ENCODE assay signal across 11 mouse cellular contexts in the genomic region with DNA sequence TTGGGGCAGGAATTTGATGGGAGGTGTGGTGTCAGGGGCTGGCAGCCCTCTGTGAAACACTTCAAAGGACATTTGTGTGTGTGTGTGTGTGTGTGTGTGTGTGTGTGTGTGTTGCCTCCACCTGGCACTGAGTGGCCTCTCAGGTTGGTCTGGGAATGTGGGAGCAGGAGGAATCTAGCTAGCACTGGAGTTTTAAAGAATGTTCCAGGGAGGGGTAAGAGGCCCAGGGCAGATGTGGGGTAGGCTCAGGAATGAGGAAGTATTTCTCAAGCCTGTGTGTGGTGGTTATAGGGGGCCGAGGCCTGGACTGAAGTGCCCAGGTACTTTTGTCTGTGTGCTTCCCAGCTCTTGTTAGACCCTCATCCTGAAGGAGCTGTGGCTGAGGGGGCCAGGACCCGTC. TPM values are rescaled to one million over a fixed set of nuclear protein-coding genes. Genes with fewer than 3 reads are reported as not detected.
DNase-seq lines count a peak whose midpoint lies in the region; ATAC-seq and TF ChIP-seq lines count a peak whose summit lies in the region.
"Had no signal": no experiment of that assay in that cellular context is flagged by ENCODE, and none has a peak within 500 bp of the region (broad histone marks: within the 10 kb centered on the region; RNA-seq: fewer than 3 reads in every experiment).

Gene Krt7 (plus strand): TSS at position 269 of the 400 bp plus-strand sequence.

- no peak within 1 kb of the TSS for H3K4me2 ChIP-seq in heart, embryonic 14.5 days (ENCODE audit: low read length)
- H3K4me2 ChIP-seq in embryonic facial prominence, embryonic 11.5 days (ENCODE audit: low read depth, low read length) = no peak within 1 kb of the TSS
- H3K4me2 ChIP-seq in kidney, postnatal 0 days (ENCODE audit: low read length) = peak within 1 kb of the TSS; percentile 40
- H3K4me2 ChIP-seq: midbrain, embryonic 12.5 days had no signal

- no peak for TF ChIP-seq CTCF in kidney, postnatal 0 days (IDR thresholded peaks at IDR 0.05; ENCODE audit: low read depth)

- DNase-seq in heart, postnatal 10 days = no peak
- peak; percentile 22 for DNase-seq in embryonic facial prominence, embryonic 11.5 days (ENCODE audit: low spot score)
- peak; percentile 57 for DNase-seq in kidney, postnatal 0 days (ENCODE audit: low spot score)
- peak; percentile 85 for DNase-seq in lung, postnatal 25 days (ENCODE audit: low spot score)
- DNase-seq in cerebellum, adult 11 months = no peak
- DNase-seq in spleen, postnatal 14 days (ENCODE audit: low spot score in 2 of 2) = no peak
- no peak for DNase-seq in thymus, postnatal 36 days
- DNase-seq: adrenal gland, postnatal 14 days; embryo, embryonic 11 days had no signal

- peaks cover 6% of the 10 kb centered on the region in 2 experiments; a peak in 3 of 4 replicates for H3K4me1 ChIP-seq in heart, embryonic 14.5 days (ENCODE audit: control insufficient read depth in 2 of 2, insufficient read depth in 2 of 2, low read length in 2 of 2)
- 0 out of 2 replicates have a peak, but pooled peaks cover 2% of the 10 kb centered on the region for H3K4me1 ChIP-seq in embryonic facial prominence, embryonic 11.5 days (ENCODE audit: control insufficient read depth, insufficient read depth, low read length)
- no peaks in the 10 kb centered on the region for H3K4me1 ChIP-seq in kidney, postnatal 0 days (replicated peaks; ENCODE audit: insufficient read depth, low read length)

- H3K27ac ChIP-seq in heart, embryonic 14.5 days (replicated peaks in 1 of 2; ENCODE audit: control insufficient read depth in 1 of 2, insufficient read depth in 1 of 2, low read depth in 2 of 2, low read length in 2 of 2) = no peak within 1 kb of the TSS
- no peak within 1 kb of the TSS for H3K27ac ChIP-seq in embryonic facial prominence, embryonic 11.5 days (replicated peaks; ENCODE audit: low read depth, low read length)
- H3K27ac ChIP-seq in kidney, postnatal 0 days = peak within 1 kb of the TSS; percentile 81
- H3K27ac ChIP-seq: midbrain, embryonic 12.5 days had no signal

- ATAC-seq in heart, embryonic 14.5 days (ENCODE audit: insufficient number of reproducible peaks, insufficient read depth, low FRiP score, low read depth) = no peak
- ATAC-seq in embryonic facial prominence, embryonic 11.5 days (replicated peaks; ENCODE audit: insufficient number of reproducible peaks, low FRiP score, low TSS enrichment, low read depth) = no peak
- peak; percentile 70 for ATAC-seq in kidney, postnatal 0 days (replicated peaks; ENCODE audit: low FRiP score, low read depth)

- no peak within 1 kb of the TSS; a peak in 1 of 4 replicates for H3K4me3 ChIP-seq in heart, embryonic 14.5 days (ENCODE audit: control insufficient read depth in 1 of 2, insufficient read depth in 1 of 2, low read depth in 1 of 2, low read length in 2 of 2)
- H3K4me3 ChIP-seq in embryonic facial prominence, embryonic 11.5 days (ENCODE audit: low read depth, low read length) = no peak within 1 kb of the TSS
- H3K4me3 ChIP-seq in kidney, postnatal 0 days (replicated peaks; ENCODE audit: low read depth, low read length) = peak within 1 kb of the TSS; percentile 21; the same call in 1 of the 2 replicates
- H3K4me3 ChIP-seq: midbrain, embryonic 12.5 days had no signal

- intact Hi-C loops in heart, postnatal 10 days (cut with DNase I) = no loop called here

- 27% methylated on average over 2 of the region's 2 CpGs for WGBS in heart, embryonic 14.5 days
- 43% methylated on average over 2 of the region's 2 CpGs for WGBS in embryonic facial prominence, embryonic 11.5 days
- 39% methylated on average over 2 of the region's 2 CpGs for WGBS in kidney, postnatal 0 days

- H3K9ac ChIP-seq in heart, embryonic 14.5 days (ENCODE audit: low read length) = no peak within 1 kb of the TSS; the same call in 1 of the 2 replicates
- H3K9ac ChIP-seq in embryonic facial prominence, embryonic 11.5 days (replicated peaks; ENCODE audit: low read length) = no peak within 1 kb of the TSS
- peak within 1 kb of the TSS; percentile 52; the same call in 1 of the 2 replicates for H3K9ac ChIP-seq in kidney, postnatal 0 days (ENCODE audit: low read depth, low read length)
- H3K9ac ChIP-seq: midbrain, embryonic 12.5 days had no signal

- no peaks in the 10 kb centered on the region for H3K36me3 ChIP-seq in heart, embryonic 14.5 days (ENCODE audit: control insufficient read depth, insufficient read depth, low read length)
- no peaks in the 10 kb centered on the region for H3K36me3 ChIP-seq in embryonic facial prominence, embryonic 11.5 days (replicated peaks; ENCODE audit: control insufficient read depth, insufficient read depth, low read depth, low read length)
- H3K36me3 ChIP-seq in kidney, postnatal 0 days (ENCODE audit: insufficient read depth, low read length) = no peaks in the 10 kb centered on the region
- H3K36me3 ChIP-seq: midbrain, embryonic 12.5 days had no signal

- no peaks in the 10 kb centered on the region for H3K9me3 ChIP-seq in heart, embryonic 14.5 days (ENCODE audit: control insufficient read depth, low read length)
- no peaks in the 10 kb centered on the region for H3K9me3 ChIP-seq in embryonic facial prominence, embryonic 11.5 days (replicated peaks; ENCODE audit: control insufficient read depth, low read length)
- no peaks in the 10 kb centered on the region for H3K9me3 ChIP-seq in kidney, postnatal 0 days (replicated peaks; ENCODE audit: low read length)
- H3K9me3 ChIP-seq: midbrain, embryonic 12.5 days had no signal

- H3K27me3 ChIP-seq in heart, embryonic 14.5 days (ENCODE audit: control insufficient read depth, insufficient read depth, low read length) = peaks cover 36% of the 10 kb centered on the region
- peaks cover 12% of the 10 kb centered on the region; the same call in 1 of the 2 replicates for H3K27me3 ChIP-seq in embryonic facial prominence, embryonic 11.5 days (ENCODE audit: control insufficient read depth, insufficient read depth, low read length)
- H3K27me3 ChIP-seq in kidney, postnatal 0 days (ENCODE audit: insufficient read depth, low read length) = no peaks in the 10 kb centered on the region

RNA-seq across cellular contexts. Expression of gene Krt7, which starts in this region (rescaled TPM):
- polyA plus RNA-seq in heart, embryonic 14.5 days (2014; fragmentation: Nextera tagmentation; extraction: Ambion mirVana) = 10.0 and 13.7 TPM in 2 replicates
- total RNA-seq in heart, postnatal 10 days (2021) = 1 to 10 TPM; 3.8 to 4.5 TPM
- polyA plus RNA-seq in embryonic facial prominence, embryonic 11.5 days (2014; fragmentation: Nextera tagmentation; extraction: Ambion mirVana) = 9.4 and 11.2 TPM in 2 replicates
- polyA plus RNA-seq in kidney, postnatal 0 days (2015; fragmentation: Nextera tagmentation; extraction: Ambion mirVana) = 226 and 229 TPM in 2 replicates

Comparison
In these comparisons a context has a peak if more than half of its experiments do, and no peak if none do; other contexts are left out.
1. RNA of gene Krt7 (polyA plus RNA-seq): 226 to 229 TPM in kidney, postnatal 0 days; 10.0 to 13.7 TPM in heart, embryonic 14.5 days and 9.4 to 11.2 TPM in embryonic facial prominence, embryonic 11.5 days; every median in the first group is over 10 times any median in the second.
2. DNase-seq: peak in embryonic facial prominence, embryonic 11.5 days (single experiment), kidney, postnatal 0 days (single experiment) and lung, postnatal 25 days (single experiment); none in heart, postnatal 10 days (0 of 2), cerebellum, adult 11 months (single experiment), spleen, postnatal 14 days (0 of 2) and thymus, postnatal 36 days (0 of 2).